12 mouse cellular contexts compared by ENCODE assay signal in the genomic region with DNA sequence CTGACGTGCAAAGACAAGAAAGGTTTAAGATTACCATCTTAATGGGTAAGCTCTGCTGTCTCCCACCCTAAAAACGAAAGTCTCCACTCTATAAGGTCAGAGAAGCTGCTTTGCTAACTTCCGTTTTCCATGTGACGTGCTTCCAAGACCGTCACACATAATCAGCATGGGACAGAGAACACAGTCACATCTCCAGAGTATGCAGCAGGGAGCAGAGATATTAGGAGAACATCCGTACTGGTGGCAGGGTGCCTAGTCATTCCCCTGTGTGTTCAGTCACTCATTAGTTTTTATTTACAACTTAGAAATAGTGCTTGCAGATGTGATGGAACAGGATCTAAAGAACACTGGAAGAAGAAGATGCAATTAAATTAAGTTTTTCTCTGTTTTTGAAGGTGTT.
"Had no signal": no experiment of that assay in that cellular context is flagged by ENCODE, and none has a peak within 500 bp of the region (broad histone marks: within the 10 kb centered on the region; RNA-seq: fewer than 3 reads in every experiment).

No protein-coding gene starts in this region.

- DNase-seq: kidney, postnatal 25 days; layer of hippocampus, adult 9-11 months; layer of hippocampus, postnatal 36 days; liver; retina, postnatal 1 day; right cerebral cortex, postnatal 4 days; thymus, postnatal 36 days had no signal

- H3K36me3 ChIP-seq: limb, embryonic 12.5 days; midbrain, embryonic 13.5 days; neural tube, embryonic 13.5 days; stomach, embryonic 15.5 days had no signal

- ATAC-seq: midbrain, embryonic 13.5 days had no signal

- H3K4me1 ChIP-seq: limb, embryonic 12.5 days; midbrain, embryonic 13.5 days; neural tube, embryonic 13.5 days; stomach, embryonic 15.5 days had no signal

- H3K27ac ChIP-seq: limb, embryonic 12.5 days; liver, embryonic 14.5 days; midbrain, embryonic 13.5 days; neural tube, embryonic 13.5 days; stomach, embryonic 15.5 days had no signal

- H3K9me3 ChIP-seq: limb, embryonic 12.5 days; midbrain, embryonic 13.5 days; neural tube, embryonic 13.5 days; stomach, embryonic 15.5 days had no signal

- H3K27me3 ChIP-seq: limb, embryonic 12.5 days; midbrain, embryonic 13.5 days; neural tube, embryonic 13.5 days; stomach, embryonic 15.5 days had no signal

- H3K4me3 ChIP-seq: limb, embryonic 12.5 days; midbrain, embryonic 13.5 days; neural tube, embryonic 13.5 days; stomach, embryonic 15.5 days had no signal

- H3K9ac ChIP-seq: limb, embryonic 12.5 days; liver, embryonic 14.5 days; midbrain, embryonic 13.5 days; neural tube, embryonic 13.5 days; stomach, embryonic 15.5 days had no signal

- H3K4me2 ChIP-seq: limb, embryonic 12.5 days; midbrain, embryonic 13.5 days; neural tube, embryonic 13.5 days; stomach, embryonic 15.5 days had no signal
